Mouse (Mus musculus) lung, postnatal 36 days (tissue): ENCODE results near the gene Aifm2.

Experiments
- DNase-seq: peaks from one replicate; pipeline ENCODE4 v3.0.0; 2022; ENCODE audit warnings: mixed read lengths

Aifm2 gene

DNA sequence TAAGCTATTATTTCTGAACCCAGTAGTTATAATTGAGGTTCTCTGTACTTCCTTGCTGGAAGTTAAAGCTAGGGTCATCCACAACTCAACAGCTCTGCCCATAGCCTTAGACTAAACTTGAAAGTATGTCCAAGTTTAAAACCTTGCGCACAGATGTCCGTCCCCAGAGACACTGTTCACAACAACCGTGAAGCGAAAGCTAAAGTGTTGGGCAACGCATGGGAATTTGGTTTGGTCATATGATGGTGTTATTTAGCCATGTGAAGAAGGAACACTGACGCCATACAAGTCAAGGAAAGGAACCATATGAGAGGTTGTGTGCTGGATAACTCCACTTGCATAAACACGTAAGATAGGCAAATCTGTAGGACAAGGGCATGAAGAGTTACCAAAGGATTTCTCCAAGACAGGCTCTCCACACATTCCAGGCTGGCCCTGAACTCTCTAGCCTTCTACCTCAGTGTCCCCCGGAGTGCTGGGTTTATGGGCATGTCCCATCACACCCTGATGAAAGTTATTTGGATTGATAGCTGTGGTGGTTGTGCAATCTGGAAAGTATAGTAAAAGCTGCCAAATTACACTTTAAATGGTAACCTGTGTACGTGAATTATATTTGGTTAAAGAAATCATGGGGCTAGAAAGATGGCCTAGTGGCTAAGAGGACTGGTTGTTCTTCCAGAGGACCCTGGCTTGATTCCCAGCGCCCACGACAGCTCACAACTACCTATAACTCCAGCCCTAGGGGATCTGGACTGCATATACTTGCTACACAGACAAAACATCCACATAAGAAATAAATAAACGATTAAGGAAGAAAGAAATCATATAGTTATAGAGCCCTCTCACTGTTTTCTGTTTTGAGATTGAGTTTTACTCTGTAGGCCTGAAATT is 2.6 kb downstream of the Aifm2 start:
- DNase-seq = peak; percentile 59

DNA sequence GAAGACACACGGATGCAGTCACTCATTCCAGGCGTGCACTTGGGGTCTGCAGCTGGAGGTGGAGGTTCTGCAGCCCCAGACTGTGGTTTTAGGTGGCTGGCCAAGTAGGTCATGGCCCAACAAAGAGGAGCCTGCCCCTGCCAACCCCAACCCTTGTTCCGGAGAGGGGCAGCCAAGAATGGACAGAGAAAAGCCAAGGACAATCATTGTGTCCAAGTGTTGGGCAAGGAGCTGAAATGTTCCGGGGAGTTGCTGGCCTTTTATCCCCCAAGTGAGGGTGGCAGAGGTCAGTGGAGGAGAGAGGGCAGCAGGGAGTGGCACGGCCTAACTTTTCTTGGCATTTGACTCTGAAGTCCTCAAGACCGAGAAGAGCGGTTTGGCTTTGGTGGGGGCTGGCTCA is 5.3 kb downstream of the Aifm2 start:
- no peak for DNase-seq

DNA sequence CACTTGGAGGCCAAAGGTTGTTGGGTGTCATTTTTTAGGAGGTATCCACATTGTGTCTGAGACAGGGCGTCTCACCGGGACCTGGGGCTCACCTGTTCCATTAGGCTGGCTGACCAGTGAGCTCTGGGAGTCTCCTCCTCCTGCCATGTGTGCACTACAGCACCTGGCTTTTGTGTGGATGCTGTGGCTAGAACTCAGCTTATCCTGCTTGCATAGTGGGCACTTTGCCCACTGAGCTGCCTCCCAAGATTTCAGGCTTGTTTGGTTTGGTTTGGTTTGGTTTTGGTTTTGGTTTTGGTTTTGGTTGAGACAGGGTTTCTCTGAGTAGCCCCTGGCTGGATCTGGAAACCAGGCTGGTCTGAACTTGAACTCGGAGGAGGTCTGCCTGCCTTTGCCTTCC is 7.2 kb downstream of the Aifm2 start:
- no peak for DNase-seq

- DNase-seq = no peak
Measured at GRCm38 (mm10) chr10:61723271-61723670, 8.2 kb downstream of the Aifm2 start.

DNA sequence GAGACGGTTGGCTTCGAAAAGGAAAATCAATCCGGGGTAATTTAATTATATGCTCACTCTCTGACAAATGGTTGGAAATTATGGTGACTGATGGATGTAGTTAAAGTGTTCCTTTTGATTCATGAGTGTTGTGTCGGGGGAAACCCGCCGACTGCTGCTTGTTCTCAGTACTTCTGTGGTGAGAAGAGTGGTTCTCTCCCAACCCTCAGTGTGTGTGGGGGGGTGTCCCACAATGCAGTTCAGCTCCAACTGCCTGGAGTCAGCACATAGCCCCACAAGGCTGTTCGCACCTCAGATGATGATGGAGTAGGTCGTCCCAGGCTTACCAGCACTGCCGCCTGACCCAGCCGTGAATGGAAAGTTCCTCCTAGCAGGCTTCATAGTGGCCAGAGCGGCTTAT is 14.1 kb downstream of the Aifm2 start:
- DNase-seq = no peak

DNA sequence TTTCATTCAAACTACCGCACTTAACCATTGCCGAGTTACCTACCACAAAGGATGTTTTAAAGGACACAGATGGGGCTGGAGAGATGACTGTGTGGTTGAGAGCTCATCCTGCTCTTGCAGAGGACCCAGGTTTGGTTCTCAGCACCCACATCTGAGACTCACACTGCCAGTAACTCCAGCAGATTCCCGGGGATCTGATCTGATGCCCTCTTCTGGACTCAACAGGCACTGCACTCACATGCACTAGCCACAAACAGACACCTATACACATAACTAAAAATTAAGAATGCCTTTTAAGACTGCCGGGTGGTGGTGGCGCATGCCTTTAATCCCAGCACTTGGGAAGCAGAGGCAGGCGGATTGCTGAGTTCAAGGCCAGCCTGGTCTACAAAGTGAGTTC is 15.1 kb downstream of the Aifm2 start:
- DNase-seq = no peak

- DNase-seq = peak; percentile 27
Measured at GRCm38 (mm10) chr10:61734377-61734776, 19.3 kb downstream of the Aifm2 start.

GRCm38 (mm10) chr10:61736671-61737078 is 21.6 kb downstream of the Aifm2 start:
- no peak for DNase-seq

GRCm38 (mm10) chr10:61737537-61737936 is 22.5 kb downstream of the Aifm2 start:
- DNase-seq = no peak

DNA sequence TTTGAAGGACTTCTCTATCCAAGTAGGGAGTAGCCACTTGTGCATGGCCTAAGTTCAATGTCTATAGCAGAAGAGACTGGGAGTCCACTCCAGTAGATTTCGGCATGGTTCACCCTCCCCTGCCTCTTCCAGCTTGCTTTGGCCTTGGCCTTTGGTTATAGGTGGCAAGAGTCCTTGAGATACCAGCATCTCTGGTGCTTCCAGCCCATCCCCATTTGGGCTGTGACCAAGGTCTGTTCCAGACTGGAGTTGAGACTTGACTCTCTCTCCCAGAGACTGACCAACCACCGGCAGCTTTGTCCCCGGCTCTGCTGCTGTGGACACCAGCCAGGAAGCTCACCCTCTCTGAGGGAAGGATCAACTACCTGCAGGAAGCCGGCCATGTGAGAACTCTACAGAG is 23.1 kb downstream of the Aifm2 start:
- DNase-seq = no peak

DNA sequence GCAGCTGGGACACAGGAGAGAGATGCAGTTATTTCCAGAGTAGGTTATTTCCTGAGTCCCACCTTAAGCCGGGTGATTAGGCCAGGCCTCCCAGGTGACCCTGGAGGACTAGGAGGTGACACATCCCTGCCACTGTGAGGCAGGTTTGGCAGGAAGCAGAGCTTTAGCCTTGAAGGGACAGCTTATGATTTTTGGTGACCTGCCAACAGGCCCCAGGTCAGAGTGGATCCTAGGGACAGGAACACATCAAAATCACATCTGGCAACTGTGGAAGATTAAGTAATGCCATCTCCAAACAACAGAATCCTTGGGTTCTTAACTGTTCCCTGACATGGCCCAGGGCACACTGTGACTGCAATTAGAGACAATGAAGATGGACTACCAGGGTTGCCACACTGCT is 26.2 kb downstream of the Aifm2 start:
- DNase-seq = no peak

DNA sequence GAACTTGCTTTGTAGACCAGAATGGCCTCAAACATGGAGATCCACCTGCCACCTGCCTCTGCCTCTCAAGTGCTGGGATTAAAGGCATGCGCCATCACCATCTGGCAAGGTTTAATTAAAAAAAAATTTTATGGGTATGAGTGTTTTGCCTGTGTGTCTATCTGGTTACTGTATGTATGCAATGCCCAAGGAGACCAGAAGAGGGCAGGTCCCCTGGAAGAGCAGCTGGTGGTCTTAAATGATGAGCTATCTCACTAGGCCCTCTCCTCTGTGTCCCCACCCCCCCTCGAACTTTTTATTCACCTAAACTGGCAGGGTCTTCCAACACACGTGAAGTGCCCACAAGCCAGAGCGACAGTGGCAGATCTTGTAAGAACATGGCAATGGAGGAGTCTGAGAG is 26.8 kb downstream of the Aifm2 start:
- no peak for DNase-seq

DNA sequence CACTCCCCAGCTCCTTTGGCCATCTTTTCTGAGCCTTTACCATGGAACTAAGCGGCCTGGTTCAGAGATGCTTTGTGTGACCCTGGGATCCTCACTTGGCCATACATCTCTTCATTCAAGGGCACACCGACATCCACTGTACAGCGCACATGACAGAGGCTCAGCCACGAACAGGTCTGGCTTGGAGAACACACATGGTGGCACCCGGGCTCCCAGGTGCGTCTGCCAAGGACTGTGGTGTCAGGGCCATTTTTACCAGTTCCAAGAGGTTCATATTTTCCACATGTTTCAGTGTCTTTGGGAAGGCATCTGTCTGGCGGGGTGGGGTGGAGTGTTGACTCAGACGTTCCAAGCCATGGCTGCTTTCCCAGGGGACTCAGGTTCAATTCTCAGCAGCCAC is 27.3 kb downstream of the Aifm2 start:
- no peak for DNase-seq

DNA sequence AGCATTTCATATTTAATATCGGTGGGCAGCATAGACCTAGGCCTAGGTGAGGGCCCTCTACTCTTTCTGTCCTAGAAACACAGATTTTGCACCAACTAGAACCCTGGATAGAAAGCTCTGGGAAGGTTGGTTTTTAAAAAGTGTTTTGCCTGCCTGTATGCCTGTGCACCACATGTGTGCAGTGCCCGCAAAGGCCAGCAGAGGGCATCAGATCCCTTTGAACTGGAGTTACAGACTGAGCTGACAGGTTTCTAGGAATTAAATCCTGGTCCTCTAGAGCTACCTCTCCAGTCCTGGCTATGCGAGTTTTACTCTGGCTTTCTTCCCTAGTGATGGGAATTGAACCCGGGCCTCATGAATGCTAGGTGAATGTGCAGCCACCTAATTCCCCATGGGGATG is 30.1 kb downstream of the Aifm2 start:
- DNase-seq = peak; percentile 61

- DNase-seq = no peak
Measured at GRCm38 (mm10) chr10:61747302-61747701, 32.2 kb downstream of the Aifm2 start.

GRCm38 (mm10) chr10:61750014-61750413 is 35.0 kb downstream of the Aifm2 start:
- DNase-seq = no peak

DNA sequence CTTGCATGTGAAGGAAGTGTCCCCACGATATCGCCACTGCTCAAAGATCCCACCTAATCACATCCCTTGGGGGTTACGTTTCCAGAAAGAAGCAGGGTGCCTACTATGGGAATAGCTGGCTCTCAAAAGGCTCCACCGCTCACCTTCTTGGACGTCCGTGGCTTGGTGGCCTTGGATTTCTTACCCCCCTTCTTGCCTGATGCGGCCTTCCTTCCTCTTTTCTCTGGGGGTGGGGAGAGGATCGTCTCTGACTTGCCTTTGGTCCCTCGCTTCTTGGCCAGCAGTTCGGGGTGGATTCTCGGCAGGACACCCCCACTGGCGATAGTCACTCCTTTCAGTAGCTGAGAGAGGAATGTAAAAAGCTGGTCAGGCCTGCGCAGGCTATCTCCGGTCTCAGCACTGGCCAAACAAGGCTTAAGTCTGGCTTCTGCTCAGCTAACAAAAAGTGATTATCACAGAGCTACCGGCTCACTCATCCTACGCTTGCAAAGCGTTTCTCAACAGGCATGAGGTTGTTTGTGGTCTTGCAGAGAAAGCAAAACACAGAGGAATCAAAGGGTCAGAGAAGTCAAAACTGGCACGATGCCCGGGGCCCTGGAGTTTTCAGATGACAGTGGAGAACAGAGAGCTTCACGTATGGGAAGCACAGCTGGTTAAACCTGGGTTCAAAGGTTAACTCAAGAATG is 36.6 kb downstream of the Aifm2 start:
- peak; percentile 39 for DNase-seq

DNA sequence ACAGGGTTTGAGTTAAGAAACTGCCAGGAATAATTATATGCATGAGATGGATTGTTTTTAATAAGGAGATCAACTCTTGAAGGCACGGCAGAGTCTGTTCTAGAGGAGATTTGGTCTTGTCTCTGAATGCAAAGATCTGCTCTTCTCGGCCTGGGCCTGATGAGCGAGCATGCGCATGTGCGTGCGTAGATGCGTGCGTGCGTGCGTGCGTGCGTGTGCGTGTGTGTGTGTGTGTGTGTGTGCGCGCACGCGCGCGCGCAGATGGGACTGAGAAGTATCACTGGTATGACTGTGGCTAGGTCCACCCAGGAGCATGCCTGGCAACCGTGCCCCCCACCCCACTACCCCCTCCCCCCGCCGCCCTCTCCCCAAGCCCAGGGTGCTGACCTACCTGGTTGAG is 38.0 kb downstream of the Aifm2 start:
- no peak for DNase-seq

GRCm38 (mm10) chr10:61757022-61757421 is 42.0 kb downstream of the Aifm2 start:
- peak; percentile 91 for DNase-seq

GRCm38 (mm10) chr10:61758904-61759303 is 43.8 kb downstream of the Aifm2 start:
- no peak for DNase-seq

- peak; percentile 73 for DNase-seq
Measured at GRCm38 (mm10) chr10:61759869-61760268, 44.8 kb downstream of the Aifm2 start.

GRCm38 (mm10) chr10:61764689-61765088 is 49.6 kb downstream of the Aifm2 start:
- peak; percentile 64 for DNase-seq

DNA sequence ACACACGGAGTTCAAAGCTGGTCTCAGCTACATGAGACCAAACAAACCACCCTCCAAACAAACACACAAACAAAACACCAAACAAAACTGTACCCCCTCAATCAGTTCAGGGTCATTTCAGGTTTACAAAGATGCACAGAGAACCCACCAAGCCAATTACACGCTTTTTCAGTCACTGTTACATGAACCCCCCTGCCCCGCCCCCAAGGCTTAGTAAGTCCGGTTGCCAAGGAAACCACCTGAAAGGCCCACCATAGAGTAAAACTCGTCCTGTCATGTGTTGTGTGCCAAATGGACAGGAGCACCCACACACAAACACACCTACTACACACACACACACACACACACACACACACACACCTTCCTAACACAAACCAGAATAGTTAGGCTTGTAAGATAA is 50.5 kb downstream of the Aifm2 start:
- DNase-seq = no peak

- peak; percentile 31 for DNase-seq
Measured at GRCm38 (mm10) chr10:61766806-61767205, 51.7 kb downstream of the Aifm2 start.
